Mouse (Mus musculus): ENCODE data around the gene Mroh8. TPM values are rescaled to one million over a fixed set of nuclear protein-coding genes. Genes with fewer than 3 reads are reported as not detected.
"Not testable (repeated sequence)": the region's sequence is repeated elsewhere in the genome, so short reads cannot be mapped to it uniquely, and the experiment has no call there.

Gene Mroh8
- total RNA-seq, 2 experiments from 2014 or later, result 0.46 to 1.3 TPM

GRCm38 (mm10) chr2:157201081-157201830 is 78.1 kb downstream of the Mroh8 start:
- DNase-seq (ENCODE audit: low spot score in 2 of 2), result no peak

GRCm38 (mm10) chr2:157198405-157198804 is 80.9 kb downstream of the Mroh8 start:
- not testable (repeated sequence) for DNase-seq (ENCODE audit: low spot score in 2 of 2)

GRCm38 (mm10) chr2:157190651-157191050 is 88.7 kb downstream of the Mroh8 start:
- DNase-seq (ENCODE audit: low spot score in 2 of 2), result no peak

GRCm38 (mm10) chr2:157187223-157187622 is 92.1 kb downstream of the Mroh8 start:
- no peak for DNase-seq (ENCODE audit: low spot score in 2 of 2)

- no peak for DNase-seq (ENCODE audit: low spot score in 2 of 2)
Observed at GRCm38 (mm10) chr2:157186504-157186903, 92.8 kb downstream of the Mroh8 start.

GRCm38 (mm10) chr2:157185022-157185660 is 94.2 kb downstream of the Mroh8 start:
- no peak for DNase-seq (ENCODE audit: low spot score in 2 of 2)

- no peak for DNase-seq (ENCODE audit: low spot score in 2 of 2)
Observed at GRCm38 (mm10) chr2:157178167-157178566, 101.2 kb downstream of the Mroh8 start.

- DNase-seq (ENCODE audit: low spot score in 2 of 2), result no peak
Observed at GRCm38 (mm10) chr2:157176248-157176647, 103.1 kb downstream of the Mroh8 start.

- no peak for DNase-seq (ENCODE audit: low spot score in 2 of 2)
Observed at GRCm38 (mm10) chr2:157174416-157174815, 104.9 kb downstream of the Mroh8 start.

GRCm38 (mm10) chr2:157173555-157173954 is 105.8 kb downstream of the Mroh8 start:
- no peak for DNase-seq (ENCODE audit: low spot score in 2 of 2)

GRCm38 (mm10) chr2:157172984-157173383 is 106.4 kb downstream of the Mroh8 start:
- DNase-seq (ENCODE audit: low spot score in 2 of 2), result no peak

- no peak for DNase-seq (ENCODE audit: low spot score in 2 of 2)
Observed at GRCm38 (mm10) chr2:157170626-157171025, 108.7 kb downstream of the Mroh8 start.

GRCm38 (mm10) chr2:157170166-157170565 is 109.2 kb downstream of the Mroh8 start:
- DNase-seq (ENCODE audit: low spot score in 2 of 2), result peak; percentile 14 to 19

- peak in 1 of 2 experiments; percentile 15 for DNase-seq (ENCODE audit: low spot score in 2 of 2)
Observed at GRCm38 (mm10) chr2:157166371-157167080, 112.8 kb downstream of the Mroh8 start.

GRCm38 (mm10) chr2:157165312-157166224 is 113.8 kb downstream of the Mroh8 start:
- not testable (repeated sequence) for DNase-seq (ENCODE audit: low spot score in 2 of 2)

GRCm38 (mm10) chr2:157164101-157164500 is 115.2 kb downstream of the Mroh8 start:
- no peak for DNase-seq (ENCODE audit: low spot score in 2 of 2)

Other genes starting within 250 kb of the Mroh8 start
- 10 to 100 TPM; 63.0 to 66.5 TPM for gene Soga1, start 200.3 kb downstream of the Mroh8 start, total RNA-seq (2021)
- not detected for gene Tldc2, start 192.5 kb downstream of the Mroh8 start, total RNA-seq (2021)
- gene Samhd1, start 144.3 kb downstream of the Mroh8 start, total RNA-seq (2021), result 10 to 100 TPM; 14.3 to 14.5 TPM
- gene Rbl1, start 75.0 kb downstream of the Mroh8 start, total RNA-seq (2021), result 1 to 10 TPM; 1.7 to 1.9 TPM
- gene Rpn2, start 532 bp downstream of the Mroh8 start, total RNA-seq (2021), result 100 to 1,000 TPM; 132 to 133 TPM
- gene Ghrh, start 68.0 kb upstream of the Mroh8 start, total RNA-seq (2021), result not detected
- 10 to 100 TPM; 69.7 to 72.9 TPM for gene Manbal, start 88.0 kb upstream of the Mroh8 start, total RNA-seq (2021)
- gene Src, start 138.9 kb upstream of the Mroh8 start, total RNA-seq (2021), result 100 to 1,000 TPM; 117 to 118 TPM